Mouse (Mus musculus) frontal cortex, postnatal 10 days (tissue): Measurements from ENCODE around the gene Shtn1.
A peak's percentile ranks its signal among the peaks of the same experiment; 100 is the strongest.

ENCODE experiments used
- DNase-seq, 2 experiments: peaks; one replicate each; pipeline ENCODE4 v3.0.0; 2022; ENCODE audit warnings: low spot score in 2 of 2, mixed read lengths in 1 of 2

Gene Shtn1

DNA sequence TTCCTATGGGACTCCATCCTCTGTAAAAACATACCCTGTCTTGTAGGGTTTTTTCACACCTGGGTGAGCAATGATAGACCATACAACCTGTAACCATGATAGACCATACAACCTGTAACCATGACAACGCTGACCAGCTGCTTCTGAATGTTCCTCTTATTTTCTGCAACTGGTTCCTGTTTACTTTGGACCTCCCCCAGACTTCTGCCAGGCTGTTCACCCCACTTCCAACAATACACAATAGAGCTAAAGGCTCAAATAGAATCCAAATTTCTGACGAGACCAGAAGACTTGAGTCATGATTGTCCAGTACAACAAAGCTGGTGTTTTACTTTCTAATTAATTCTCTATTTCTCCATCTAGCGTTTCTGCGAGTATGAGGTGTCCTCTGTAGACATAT, 23.8 kb downstream of the Shtn1 start:
- no peak for DNase-seq

DNA sequence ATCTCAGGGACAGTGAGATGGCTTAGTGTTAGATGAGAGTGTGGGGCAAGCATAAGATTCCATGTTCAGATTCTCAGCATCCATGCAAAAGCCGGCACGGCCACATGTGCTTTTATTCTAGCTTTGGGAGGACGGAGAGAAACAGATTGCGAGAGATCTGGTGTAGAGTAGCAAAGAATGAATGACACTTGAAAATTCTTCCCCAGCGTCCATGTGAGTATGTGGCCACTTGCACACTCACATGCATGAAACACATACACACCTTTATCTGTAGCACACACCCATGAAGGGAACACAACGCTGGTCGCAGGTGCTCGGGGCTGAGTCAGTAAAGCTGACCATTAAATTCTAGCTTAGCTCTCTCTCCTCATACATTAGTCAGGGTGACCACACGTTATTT, 24.3 kb downstream of the Shtn1 start:
- DNase-seq: no peak

DNA sequence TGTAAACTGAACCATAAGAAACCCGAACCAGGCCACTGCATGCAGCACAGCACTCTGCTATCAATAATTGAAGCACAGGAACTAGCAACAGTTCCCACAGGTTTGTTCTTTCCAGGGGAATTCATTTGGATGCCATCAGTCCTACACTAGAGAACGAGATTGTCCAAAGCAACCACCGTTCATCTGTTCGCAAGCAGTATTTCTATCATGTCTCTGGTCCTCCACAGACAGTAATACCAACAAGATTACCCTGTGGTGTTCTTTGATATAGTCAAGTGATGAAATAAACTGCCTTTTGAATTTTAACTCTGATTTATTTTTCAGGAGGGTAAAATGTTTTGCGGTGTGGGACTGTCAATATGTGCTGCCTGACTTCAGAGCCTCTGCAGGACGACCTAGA, 27.0 kb downstream of the Shtn1 start:
- DNase-seq: no peak

DNA sequence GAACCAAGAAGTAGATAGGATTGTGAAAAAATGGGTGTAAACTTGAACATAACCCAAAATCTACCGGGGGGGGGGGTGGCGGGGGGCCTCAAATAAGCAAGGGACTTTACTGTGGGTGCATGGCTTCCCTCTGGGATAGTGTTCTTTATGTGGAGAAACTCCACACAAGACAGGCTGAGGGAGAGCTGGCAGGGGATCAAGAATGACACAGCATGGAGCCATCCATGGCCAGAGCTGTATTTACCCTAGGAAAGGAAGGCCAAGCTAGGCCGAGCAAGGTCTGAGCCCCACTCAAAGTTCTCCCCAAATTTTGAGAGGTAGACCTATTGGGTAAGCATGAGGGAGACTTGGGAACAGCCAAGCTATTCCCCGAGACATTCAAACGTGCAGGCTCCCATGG, 28.4 kb downstream of the Shtn1 start:
- no peak for DNase-seq

DNA sequence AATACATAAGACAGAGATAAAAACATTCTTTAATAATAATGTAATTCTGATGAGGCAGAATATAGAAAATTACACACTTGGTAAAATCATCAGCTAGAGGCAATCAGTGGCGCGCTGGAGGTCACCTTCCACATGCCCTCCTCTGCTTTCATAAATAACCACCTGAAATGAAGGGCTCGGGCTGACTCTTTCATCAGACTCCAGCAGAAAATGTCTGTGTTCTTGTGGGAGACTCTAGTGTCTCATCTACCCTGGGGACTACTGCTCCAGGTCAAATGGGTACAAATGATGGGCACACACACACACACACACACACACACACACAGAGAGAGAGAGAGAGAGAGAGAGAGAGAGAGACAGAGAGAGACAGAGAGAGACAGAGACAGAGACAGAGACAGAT, 34.8 kb downstream of the Shtn1 start:
- DNase-seq: no peak

DNA sequence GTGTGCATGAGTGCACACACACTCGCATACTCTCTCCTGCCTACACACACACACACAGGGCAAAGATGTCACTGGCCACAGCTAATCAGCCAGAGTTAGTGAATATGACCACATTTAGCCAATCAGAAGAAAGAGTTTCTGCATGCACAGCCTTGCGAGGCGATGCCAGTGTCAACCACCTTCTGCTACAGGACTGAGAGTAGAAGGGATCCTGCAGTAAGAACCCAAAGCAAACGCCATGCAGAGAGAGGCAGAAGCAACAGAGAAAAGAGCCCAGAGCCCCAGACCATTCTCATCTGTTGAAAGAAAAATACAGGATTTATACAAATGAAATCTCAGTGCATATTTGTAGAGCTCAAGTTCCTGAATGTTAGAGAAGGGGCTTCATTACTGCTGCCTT, 37.1 kb downstream of the Shtn1 start:
- DNase-seq: no peak

DNA sequence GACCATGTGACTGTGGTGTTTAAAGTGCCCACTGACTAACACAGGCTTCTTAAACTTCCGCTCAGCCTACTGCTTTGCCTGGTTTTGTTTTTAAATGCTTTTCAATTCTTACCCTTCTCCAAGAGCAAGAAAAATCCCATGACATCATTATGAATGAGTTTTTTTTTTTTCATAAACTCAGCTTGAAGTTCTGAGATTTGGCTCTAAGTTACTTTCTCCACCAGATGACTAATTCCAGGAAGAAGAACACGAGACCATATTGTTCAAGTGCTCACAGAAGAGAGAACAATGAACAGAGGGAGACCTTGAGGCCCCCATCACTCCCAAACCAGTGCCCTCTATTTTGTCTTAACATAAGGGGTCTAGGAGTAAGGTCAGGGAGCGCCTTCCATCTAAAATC, 39.1 kb downstream of the Shtn1 start:
- no peak for DNase-seq

DNA sequence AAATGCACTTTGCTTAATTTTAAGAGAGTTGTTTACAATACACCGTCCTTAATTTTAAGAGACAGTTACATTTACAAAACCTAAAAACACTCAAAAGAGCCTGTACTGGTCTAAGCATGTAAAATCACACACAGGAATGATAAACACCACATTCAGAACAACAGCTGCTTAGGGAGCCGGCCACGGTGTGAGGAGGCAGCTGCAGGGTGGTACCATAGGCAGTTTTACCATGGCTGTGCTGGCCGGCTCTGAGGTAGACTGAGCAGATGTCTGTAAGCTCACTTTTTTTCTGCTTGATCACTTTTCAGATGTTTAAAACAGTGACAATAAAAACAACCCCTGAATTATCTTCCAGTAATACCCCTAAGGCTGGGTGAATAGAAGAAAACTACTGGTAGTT, 42.7 kb downstream of the Shtn1 start:
- no peak for DNase-seq

DNA sequence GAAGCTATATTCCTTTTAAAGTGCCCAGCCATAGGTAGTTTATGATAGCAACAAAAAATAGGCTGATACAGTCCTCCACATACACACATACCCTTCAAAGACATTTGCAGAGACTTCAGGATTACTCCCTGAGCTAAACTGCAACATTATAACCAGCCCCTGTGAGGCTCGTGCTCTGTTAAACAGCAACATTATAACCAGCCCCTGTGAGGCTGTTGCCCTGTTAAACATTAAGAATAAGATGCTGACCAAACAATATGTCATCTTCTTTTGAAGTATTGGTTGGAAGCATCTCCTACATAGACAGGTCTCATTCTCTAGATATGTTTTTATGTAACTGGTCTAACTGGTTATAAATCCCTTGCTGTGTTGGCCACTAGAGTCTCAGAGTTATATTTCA, 45.7 kb downstream of the Shtn1 start:
- no peak for DNase-seq

DNA sequence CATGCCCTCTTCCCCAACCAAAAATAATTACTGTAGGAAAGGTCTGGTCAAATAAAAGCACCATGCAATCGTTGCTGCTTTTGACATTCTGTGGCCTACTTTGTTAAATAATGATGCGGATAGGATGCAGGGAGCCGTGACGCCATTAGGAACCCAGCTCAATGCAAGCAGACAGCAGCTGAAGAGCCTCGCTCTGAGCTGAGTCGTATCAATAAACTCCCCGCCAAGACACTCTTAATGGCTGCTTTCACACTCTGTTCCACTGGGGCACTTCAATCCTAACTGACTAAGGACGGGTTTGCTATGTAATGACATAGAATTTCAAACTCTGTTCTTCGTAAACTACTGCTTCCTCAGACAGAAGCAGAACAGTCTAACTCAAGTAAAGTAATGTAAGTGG, 46.9 kb downstream of the Shtn1 start:
- no peak for DNase-seq

DNA sequence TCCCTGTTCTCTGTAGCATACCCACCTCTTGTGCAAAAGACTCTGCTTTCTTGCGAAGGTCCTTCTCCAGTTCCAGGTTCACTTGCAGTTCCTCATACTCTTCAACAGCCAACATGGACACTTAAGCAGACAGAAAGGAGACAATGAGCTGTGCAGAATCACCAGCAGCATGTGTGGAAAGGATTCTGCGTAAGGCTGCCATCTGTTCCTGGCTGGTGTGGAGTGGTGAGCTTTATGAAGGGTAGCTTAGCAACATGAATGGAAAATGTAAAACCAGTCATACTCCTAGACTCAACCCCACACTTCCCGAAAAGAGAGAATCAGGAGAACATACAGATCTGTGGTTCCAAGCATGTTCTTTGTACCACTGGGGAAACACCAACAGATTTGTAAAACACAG, 47.8 kb downstream of the Shtn1 start:
- no peak for DNase-seq

DNA sequence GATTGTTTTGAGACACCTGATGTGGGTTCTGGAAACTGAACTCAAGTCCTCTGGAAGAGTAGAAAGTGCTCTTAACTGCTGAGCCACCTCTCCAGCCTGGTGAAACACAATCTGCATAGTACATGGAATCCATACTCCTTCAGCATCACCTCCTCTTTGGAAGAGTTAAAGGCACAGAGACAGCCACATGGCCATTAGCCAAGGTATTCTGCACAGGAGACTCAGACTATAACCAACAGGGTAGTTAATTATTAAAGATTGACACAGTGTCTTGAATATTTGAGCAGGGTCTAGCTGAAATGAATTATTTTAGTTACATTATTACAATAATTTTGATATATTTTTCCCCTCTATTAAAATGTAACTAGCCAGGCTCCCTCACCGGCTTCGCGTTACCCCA, 52.0 kb downstream of the Shtn1 start:
- no peak for DNase-seq

DNA sequence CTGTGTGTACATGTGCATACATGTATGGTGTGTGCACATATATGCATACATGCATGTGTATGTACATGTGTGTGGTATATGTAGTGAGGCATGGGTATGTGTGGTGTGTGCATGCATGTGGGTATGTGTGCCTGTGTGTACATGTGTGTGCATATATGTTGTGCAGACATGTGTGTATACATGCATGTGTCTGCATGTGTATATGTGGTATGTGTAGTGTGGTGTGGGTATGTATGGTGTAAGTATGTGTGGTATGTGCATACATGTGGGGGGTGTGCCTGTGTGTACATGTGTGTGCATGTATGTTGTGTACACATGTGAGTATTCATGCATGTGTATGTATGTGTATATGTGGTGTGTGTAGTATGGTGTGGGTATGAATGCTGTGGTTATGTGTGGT, 54.3 kb downstream of the Shtn1 start:
- no peak for DNase-seq

DNA sequence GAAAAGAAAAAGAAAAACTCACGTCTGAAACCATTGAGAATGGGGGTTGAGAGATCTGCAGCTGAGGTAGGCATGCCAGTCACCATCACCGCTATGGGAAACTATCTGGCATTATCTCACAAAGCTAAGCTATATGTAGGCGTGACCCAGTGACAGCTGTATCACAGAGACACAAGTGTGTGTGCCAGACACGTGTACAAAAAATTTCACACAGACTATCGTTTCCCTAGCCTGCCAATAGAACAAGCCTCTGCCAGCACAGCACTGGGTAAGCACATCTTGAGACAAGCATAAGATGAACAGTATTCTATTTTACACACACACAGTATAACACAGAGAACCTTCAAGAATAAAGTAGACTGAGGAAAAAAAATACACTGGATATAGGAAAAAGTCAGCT, 65.1 kb downstream of the Shtn1 start:
- peak in 1 of 2 experiments; percentile 15 for DNase-seq

DNA sequence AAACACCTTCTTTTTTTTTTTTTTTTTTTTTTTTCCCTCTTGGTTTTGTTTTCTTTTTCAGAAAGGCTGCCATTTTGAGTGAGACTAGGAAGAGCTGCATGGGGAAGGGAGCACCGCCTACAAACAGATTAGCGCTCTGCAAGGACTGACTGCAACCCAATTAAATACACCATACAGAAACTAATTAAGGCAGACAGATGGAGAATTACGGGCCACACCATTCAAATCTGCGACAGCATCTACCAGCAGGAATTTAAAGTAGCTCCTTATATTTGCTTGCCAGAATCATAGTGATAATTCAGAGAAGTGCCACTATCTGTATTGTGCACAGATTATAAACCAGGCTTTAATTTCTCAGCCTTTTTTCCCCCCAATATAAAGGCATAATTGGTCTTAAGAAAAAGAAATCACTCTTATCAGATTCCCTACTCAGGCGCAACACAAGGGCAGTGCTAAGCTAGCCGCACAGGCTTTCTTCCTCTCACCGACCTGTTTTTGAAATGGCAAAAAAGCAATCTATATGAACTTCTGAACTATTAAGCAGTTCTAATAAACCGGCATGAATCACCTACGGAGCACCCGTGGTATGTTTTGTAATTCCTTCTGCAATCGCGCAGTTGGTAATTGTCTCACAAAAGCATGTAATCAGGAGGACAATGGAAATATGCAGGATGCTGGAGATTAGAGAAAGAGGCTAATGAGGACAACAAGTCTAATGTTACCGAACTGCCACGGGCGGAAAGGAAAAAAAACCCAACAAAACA, 69.1 kb downstream of the Shtn1 start:
- DNase-seq: no peak

DNA sequence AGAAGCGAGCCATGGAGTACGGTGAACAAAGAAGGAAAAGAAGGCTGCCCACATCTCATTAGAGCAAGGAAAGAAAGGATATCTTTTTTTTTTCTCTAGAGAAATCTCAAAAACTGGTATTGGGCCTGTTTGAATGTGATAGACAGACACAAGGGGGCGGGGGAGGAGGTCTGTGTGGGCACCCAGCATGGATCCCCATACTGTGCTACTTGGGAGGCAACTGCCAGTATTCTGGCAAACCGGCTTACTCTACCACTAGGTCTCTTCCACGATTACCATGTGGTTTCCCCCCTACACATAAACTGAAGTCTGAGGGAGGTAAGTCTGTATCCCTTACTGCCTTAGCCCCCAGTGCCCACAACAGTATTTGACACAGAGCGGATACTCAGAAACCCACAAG, 73.1 kb downstream of the Shtn1 start:
- no peak for DNase-seq

DNA sequence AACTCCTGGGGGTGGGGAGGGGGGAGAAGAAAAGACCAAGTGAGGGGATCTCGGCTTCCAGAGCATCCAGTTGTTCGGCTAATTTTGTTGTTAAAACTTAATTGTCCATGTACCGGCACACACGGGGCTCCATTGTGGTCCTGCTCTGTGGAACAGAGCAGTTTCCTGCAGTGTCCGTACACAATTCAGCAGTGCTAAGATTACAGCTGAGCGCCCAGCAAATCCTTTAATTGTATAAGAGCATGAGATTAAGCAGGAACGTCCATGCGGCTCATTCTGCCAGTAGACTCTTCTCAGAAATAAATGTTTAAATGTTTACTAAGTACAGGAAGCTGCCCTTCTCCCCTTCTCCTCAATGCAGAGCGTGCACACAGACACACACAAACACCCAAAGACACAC, 94.3 kb downstream of the Shtn1 start:
- DNase-seq: no peak

DNA sequence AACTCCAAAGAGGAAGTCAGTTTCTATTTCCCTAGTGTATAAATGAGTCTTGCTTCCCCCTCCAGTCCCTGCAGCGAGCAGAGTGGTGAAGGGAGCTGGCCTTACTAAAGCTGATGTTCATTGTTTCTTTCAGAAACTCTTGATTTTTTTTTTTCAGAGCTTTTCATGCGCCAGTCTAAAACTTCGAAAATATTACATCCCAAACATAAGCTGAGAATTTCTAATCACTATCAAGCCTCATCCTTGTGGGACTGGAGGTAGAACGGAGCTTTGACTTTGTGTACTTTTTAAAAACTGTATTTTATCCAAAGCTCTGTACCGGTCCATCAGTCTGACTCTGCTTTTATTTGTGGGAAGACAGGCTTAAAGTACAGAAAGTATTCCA, 95.9 kb downstream of the Shtn1 start:
- no peak for DNase-seq

DNA sequence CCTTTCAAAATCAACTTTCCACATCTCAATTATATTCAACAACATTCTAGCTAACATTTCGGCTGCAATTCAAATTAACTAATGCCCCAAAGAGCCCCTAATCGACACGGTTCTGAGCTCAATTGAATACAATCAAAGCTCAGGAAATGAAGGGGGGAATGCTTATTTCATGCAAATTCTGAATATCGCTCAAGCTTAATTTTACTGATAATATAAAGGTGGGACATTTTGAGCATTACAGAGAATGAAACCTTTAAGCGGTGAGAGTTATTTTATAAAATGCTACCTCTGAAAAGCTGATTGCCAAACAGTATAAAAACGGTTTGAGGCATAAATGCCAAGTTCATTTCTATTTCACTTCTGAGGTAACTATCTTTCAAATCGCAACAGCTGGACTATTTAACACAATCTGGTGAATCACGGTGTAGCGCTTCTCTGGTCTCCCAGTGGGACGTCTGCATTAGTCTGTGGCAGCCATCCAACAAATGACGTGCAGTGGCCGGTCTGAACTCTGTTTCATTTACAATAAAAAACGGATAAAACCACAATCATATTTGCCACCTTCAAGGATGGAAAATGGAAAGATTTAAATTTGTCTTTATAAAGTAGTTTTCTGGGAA, 96.4 kb downstream of the Shtn1 start:
- no peak for DNase-seq

DNA sequence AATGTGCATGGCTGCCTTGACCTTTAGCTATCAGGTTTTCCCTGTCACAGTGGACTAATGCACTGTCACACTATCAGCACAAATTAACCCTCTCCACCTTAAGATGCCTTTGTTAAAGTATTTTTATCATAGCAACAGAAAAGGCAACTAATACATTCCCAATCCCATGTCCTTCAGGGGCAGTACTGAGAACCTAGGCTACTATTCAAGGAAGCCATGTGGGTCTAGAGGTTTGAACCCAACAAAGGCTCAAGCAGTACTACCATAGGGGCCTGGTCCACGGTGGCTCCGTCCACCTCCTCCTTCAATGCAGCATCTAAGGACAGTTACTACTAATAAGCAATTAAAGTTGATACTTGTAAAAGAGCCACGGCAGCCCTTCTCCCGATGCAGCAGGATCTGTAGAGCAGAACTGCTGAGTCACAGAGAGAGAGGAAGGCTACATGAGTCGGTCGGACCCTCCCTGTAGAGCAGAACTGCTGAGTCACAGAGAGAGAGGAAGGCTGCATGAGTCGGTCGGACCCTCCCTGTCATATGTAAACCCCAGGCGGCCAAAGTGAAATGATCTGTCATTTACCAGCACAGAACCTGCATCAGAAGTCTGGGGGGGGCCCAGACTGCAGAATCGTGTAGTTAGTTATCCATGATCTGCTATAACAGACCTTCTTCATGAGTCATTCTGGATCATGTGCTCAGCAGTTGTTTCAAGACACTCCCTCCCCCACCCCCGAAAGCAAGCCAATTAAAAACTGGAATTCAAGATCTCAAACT, 97.3 kb downstream of the Shtn1 start:
- DNase-seq: peak; percentile 16

DNA sequence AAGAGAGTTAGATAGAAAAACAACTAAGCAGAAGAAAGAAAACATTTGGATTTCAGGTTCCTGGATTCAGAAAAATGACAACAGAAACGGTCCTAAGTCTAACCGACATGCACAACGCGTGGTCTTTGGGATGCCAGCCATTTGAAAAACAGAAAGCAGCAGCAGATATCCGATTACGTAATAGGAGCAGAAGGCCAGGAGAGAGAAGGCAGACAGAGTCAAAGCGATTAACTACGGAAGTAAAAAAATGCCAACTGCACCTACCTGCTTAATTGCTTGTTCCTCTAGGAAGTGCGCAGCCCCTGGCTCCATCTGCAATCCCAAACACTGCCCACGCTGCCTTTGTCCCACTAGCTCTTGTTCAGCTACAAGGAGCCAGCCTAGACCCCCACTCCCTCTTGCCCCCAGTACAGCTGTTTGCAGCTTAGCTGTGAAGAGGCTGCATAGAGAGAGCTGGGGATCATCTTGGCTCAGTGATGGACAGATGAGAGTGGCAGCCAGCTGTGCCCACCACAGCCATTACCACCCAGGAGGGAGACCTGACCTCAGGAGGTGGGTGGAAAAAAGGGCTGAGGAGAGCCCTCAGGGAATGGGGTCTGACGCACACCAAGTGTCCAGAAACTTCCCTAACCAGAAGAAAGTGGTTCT, 100.6 kb downstream of the Shtn1 start:
- DNase-seq: no peak

DNA sequence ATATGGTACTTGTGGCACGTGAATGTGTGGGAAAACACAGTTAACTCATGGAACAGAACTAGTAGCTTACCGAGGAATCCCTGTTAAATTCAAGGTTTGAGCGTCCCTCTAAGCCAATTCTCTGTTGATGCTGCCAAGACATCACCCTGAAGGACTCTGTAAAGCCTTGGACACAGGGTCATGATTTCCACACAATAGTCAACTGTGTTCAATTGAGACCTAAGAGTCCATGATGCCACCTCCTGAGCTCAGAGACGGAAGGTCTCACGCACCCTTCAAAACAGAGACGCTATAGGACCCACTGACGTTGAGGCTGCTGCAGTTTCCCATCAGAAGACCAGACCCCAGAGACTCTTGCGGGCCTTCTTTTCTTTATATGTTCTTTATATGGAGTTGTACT, 101.8 kb downstream of the Shtn1 start:
- DNase-seq: no peak

DNA sequence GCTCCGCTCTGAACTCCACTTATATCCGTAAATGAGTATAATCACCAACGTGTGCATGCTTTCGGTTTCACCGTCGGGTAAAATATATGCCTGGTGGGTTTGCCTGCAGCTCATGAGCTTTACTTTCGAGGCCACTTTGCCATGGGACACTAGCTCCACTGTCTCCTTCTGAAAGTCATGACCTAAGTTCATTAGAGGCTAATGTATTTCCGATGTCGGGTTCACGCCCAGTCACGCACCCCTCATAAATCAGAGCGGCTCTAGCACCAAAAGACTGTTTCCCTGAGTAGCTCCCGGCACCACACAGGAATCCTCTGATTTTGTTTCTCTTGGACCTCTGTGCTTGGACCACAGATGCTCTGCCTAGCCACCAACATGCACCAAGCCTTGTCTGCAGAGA, 105.1 kb downstream of the Shtn1 start:
- DNase-seq: no peak
